Mouse (Mus musculus) brain, adult 2 months (tissue): ENCODE data around the gene Tnpo1.
"Not testable (repeated sequence)": the region's sequence is repeated elsewhere in the genome, so short reads cannot be mapped to it uniquely, and the experiment has no call there.

ENCODE experiments used
- DNase-seq: peaks from one replicate; pipeline ENCODE4 v3.0.0; 2011; ENCODE audit warnings: low read depth, low spot score

The Tnpo1 gene

GRCm38 (mm10) chr13:98890137-98890870, 35.9 kb downstream of the Tnpo1 start:
- peak; percentile 66 for DNase-seq

GRCm38 (mm10) chr13:98889211-98889610, 37.0 kb downstream of the Tnpo1 start:
- DNase-seq, result no peak

- DNase-seq, result no peak
These were observed 42.4 kb downstream of the Tnpo1 start for GRCm38 (mm10) chr13:98883774-98884173.

GRCm38 (mm10) chr13:98881991-98882390, 44.2 kb downstream of the Tnpo1 start:
- DNase-seq, result no peak

- DNase-seq, result no peak
These were observed 45.8 kb downstream of the Tnpo1 start for GRCm38 (mm10) chr13:98880336-98880735.

GRCm38 (mm10) chr13:98879422-98879821, 46.8 kb downstream of the Tnpo1 start:
- DNase-seq, result peak; percentile 50

- DNase-seq, result peak; percentile 52
These were observed 49.0 kb downstream of the Tnpo1 start for GRCm38 (mm10) chr13:98877165-98877564.

GRCm38 (mm10) chr13:98874727-98875126, 51.5 kb downstream of the Tnpo1 start:
- no peak for DNase-seq

GRCm38 (mm10) chr13:98872273-98872847, 53.8 kb downstream of the Tnpo1 start:
- DNase-seq, result no peak

- no peak for DNase-seq
These were observed 54.9 kb downstream of the Tnpo1 start for GRCm38 (mm10) chr13:98871263-98871662.

GRCm38 (mm10) chr13:98868236-98868923, 57.8 kb downstream of the Tnpo1 start:
- DNase-seq, result no peak

GRCm38 (mm10) chr13:98867810-98868209, 58.4 kb downstream of the Tnpo1 start:
- DNase-seq, result peak; percentile 84

GRCm38 (mm10) chr13:98855291-98855690, 70.9 kb downstream of the Tnpo1 start:
- no peak for DNase-seq

- DNase-seq, result no peak
These were observed 80.4 kb downstream of the Tnpo1 start for GRCm38 (mm10) chr13:98845794-98846193.

- DNase-seq, result no peak
These were observed 89.6 kb downstream of the Tnpo1 start for GRCm38 (mm10) chr13:98836423-98837088.

- DNase-seq, result no peak
These were observed 90.4 kb downstream of the Tnpo1 start for GRCm38 (mm10) chr13:98835740-98836139.

GRCm38 (mm10) chr13:98834723-98835122, 91.5 kb downstream of the Tnpo1 start:
- no peak for DNase-seq

- DNase-seq, result peak; percentile 20
These were observed 92.0 kb downstream of the Tnpo1 start for GRCm38 (mm10) chr13:98834199-98834598.

GRCm38 (mm10) chr13:98832451-98833450, 93.4 kb downstream of the Tnpo1 start:
- DNase-seq, result peak; percentile 25

- DNase-seq, result not testable (repeated sequence)
These were observed 97.2 kb downstream of the Tnpo1 start for GRCm38 (mm10) chr13:98829026-98829425.

GRCm38 (mm10) chr13:98825574-98825973, 100.6 kb downstream of the Tnpo1 start:
- peak; percentile 49 for DNase-seq
